Mouse (Mus musculus) myocyte (in vitro differentiated cells): ENCODE measurements at regions not wholly inside any gene's neighbourhood (a gene's known extent, or its start where the extent isn't known, plus 50 kb on each side); places are given as distances from the start of the nearest gene placed in this dataset.

ENCODE experiments used
- CEBPB ChIP-seq: IDR thresholded peaks from 2 replicates; pipeline ENCODE4 v1.6.1; 2011; ENCODE audit warnings: mild to moderate bottlenecking, moderate library complexity; ENCODE audit not compliant: poor library complexity, insufficient read depth, severe bottlenecking
- POLR2A ChIP-seq: IDR thresholded peaks from one replicate; pipeline ENCODE4 v1.6.1; 2011; ENCODE audit warnings: low read depth, mild to moderate bottlenecking, control low read depth, moderate library complexity; ENCODE audit not compliant: insufficient read length
- TCF3 ChIP-seq: IDR thresholded peaks from one replicate; pipeline ENCODE4 v1.6.1; 2011; ENCODE audit warnings: low read depth, control low read depth; ENCODE audit not compliant: insufficient read length
- USF1 ChIP-seq: IDR thresholded peaks from one replicate; pipeline ENCODE4 v1.6.1; 2011; ENCODE audit warnings: low read depth, mild to moderate bottlenecking, control low read depth, moderate library complexity

GRCm38 (mm10) chr13:43852888-43853287 is 68.3 kb downstream of the Cd83 start:
- TF ChIP-seq CEBPB (no peak), TCF3 (no peak), POLR2A (no peak), USF1 (no peak)
